Mouse (Mus musculus) adrenal gland, postnatal 36 days (tissue): ENCODE data around the gene Lztr1. TPM values are rescaled to one million over a fixed set of nuclear protein-coding genes. Genes with fewer than 3 reads are reported as not detected.
"Not testable (repeated sequence)": the region's sequence is repeated elsewhere in the genome, so short reads cannot be mapped to it uniquely, and the experiment has no call there.

ENCODE experiments used
- DNase-seq, 2 experiments: peaks; one replicate each; pipeline ENCODE4 v3.0.0; 2021; ENCODE audit warnings: mixed read lengths in 1 of 2
- total RNA-seq, 2 experiments: library from RNA; stranded (reverse); gene quantifications; 2 replicates each; pipeline ENCODE4 v1.2.3; 2021

The Lztr1 gene
- total RNA-seq, 2 experiments from 2014 or later, result 56.1 to 59.9 TPM

GRCm38 (mm10) chr16:17507018-17507552, 1.4 kb upstream of the Lztr1 start:
- DNase-seq, result no peak

- not testable (repeated sequence) for DNase-seq
Observed at GRCm38 (mm10) chr16:17508031-17508430, 457 bp upstream of the Lztr1 start.

GRCm38 (mm10) chr16:17509240-17509597, 731 bp downstream of the Lztr1 start:
- DNase-seq, result no peak

- no peak for DNase-seq
Observed at GRCm38 (mm10) chr16:17510143-17510542, 1.7 kb downstream of the Lztr1 start.

- DNase-seq, result no peak
Observed at GRCm38 (mm10) chr16:17510686-17511085, 2.2 kb downstream of the Lztr1 start.

- no peak for DNase-seq
Observed at GRCm38 (mm10) chr16:17511431-17511830, 2.9 kb downstream of the Lztr1 start.

- DNase-seq, result no peak
Observed at GRCm38 (mm10) chr16:17518910-17519309, 10.4 kb downstream of the Lztr1 start.

GRCm38 (mm10) chr16:17524156-17524555, 15.7 kb downstream of the Lztr1 start:
- no peak for DNase-seq

- DNase-seq, result no peak
Observed at GRCm38 (mm10) chr16:17525524-17525923, 17.0 kb downstream of the Lztr1 start.

- DNase-seq, result no peak
Observed at GRCm38 (mm10) chr16:17526223-17526622, 17.7 kb downstream of the Lztr1 start.

GRCm38 (mm10) chr16:17527606-17528005, 19.1 kb downstream of the Lztr1 start:
- DNase-seq, result no peak

- DNase-seq, result no peak
Observed at GRCm38 (mm10) chr16:17528276-17528675, 19.8 kb downstream of the Lztr1 start.

GRCm38 (mm10) chr16:17529981-17530586, 21.6 kb downstream of the Lztr1 start:
- DNase-seq, result peak in 1 of 2 experiments; percentile 17

- DNase-seq, result peak; percentile 98 to 99
Observed at GRCm38 (mm10) chr16:17530640-17531288, 22.3 kb downstream of the Lztr1 start, which contains the start of gene Thap7. TSS of gene Thap7 (minus strand) at chr16:17531136.

GRCm38 (mm10) chr16:17532271-17532670, 23.8 kb downstream of the Lztr1 start:
- peak in 1 of 2 experiments; percentile 26 for DNase-seq

GRCm38 (mm10) chr16:17532676-17533329, 24.3 kb downstream of the Lztr1 start:
- DNase-seq, result no peak

GRCm38 (mm10) chr16:17536584-17536983, 28.1 kb downstream of the Lztr1 start:
- no peak for DNase-seq

- DNase-seq, result no peak
Observed at GRCm38 (mm10) chr16:17542632-17543031, 34.1 kb downstream of the Lztr1 start.

GRCm38 (mm10) chr16:17552837-17553236, 44.3 kb downstream of the Lztr1 start:
- DNase-seq, result no peak

- DNase-seq, result peak; percentile 21 to 49
Observed at GRCm38 (mm10) chr16:17553910-17554685, 45.6 kb downstream of the Lztr1 start.

GRCm38 (mm10) chr16:17554702-17555101, 46.2 kb downstream of the Lztr1 start:
- not testable (repeated sequence) for DNase-seq

- no peak for DNase-seq
Observed at GRCm38 (mm10) chr16:17556180-17556579, 47.7 kb downstream of the Lztr1 start.
